Mouse (Mus musculus): ENCODE results near the gene Nipsnap2. TPM values are rescaled to one million over a fixed set of nuclear protein-coding genes. Genes with fewer than 3 reads are reported as not detected.

Nipsnap2 gene
- polyA plus RNA-seq, 1 experiment from 2014 or later, result 74.3 TPM

Other genes starting within 250 kb of the Nipsnap2 start
- gene Sfswap, start 223.8 kb upstream of the Nipsnap2 start, polyA plus RNA-seq (2016; fragmentation: Nextera tagmentation; extraction: Ambion mirVana), result 39.8 and 46.3 TPM in 2 replicates
- gene Mmp17, start 140.9 kb upstream of the Nipsnap2 start, polyA plus RNA-seq (2016; fragmentation: Nextera tagmentation; extraction: Ambion mirVana), result 4.3 and 4.8 TPM in 2 replicates
- gene Zfp11, start 55.0 kb upstream of the Nipsnap2 start, polyA plus RNA-seq (2016; fragmentation: Nextera tagmentation; extraction: Ambion mirVana), result 6.5 and 6.8 TPM in 2 replicates
- not detected in 2 replicates for gene Sept14, start 16.6 kb upstream of the Nipsnap2 start, polyA plus RNA-seq (2016; fragmentation: Nextera tagmentation; extraction: Ambion mirVana)
- gene Mrps17, start 9.6 kb upstream of the Nipsnap2 start, polyA plus RNA-seq (2016; fragmentation: Nextera tagmentation; extraction: Ambion mirVana), result 183 and 185 TPM in 2 replicates
- gene Psph, start 62.4 kb downstream of the Nipsnap2 start, polyA plus RNA-seq (2016; fragmentation: Nextera tagmentation; extraction: Ambion mirVana), result 40.2 and 40.5 TPM in 2 replicates
- 46.6 and 47.5 TPM in 2 replicates for gene Sumf2, start 121.9 kb downstream of the Nipsnap2 start, polyA plus RNA-seq (2016; fragmentation: Nextera tagmentation; extraction: Ambion mirVana)
- gene Chchd2, start 162.4 kb downstream of the Nipsnap2 start, polyA plus RNA-seq (2016; fragmentation: Nextera tagmentation; extraction: Ambion mirVana), result 1,092 and 1,098 TPM in 2 replicates
- gene Zbed5, start 170.7 kb downstream of the Nipsnap2 start, polyA plus RNA-seq (2016; fragmentation: Nextera tagmentation; extraction: Ambion mirVana), result 6.2 and 6.7 TPM in 2 replicates
- 0.10 and 0.26 TPM in 2 replicates for gene Phkg1, start 173.5 kb downstream of the Nipsnap2 start, polyA plus RNA-seq (2016; fragmentation: Nextera tagmentation; extraction: Ambion mirVana)
- 3.5 and 4.3 TPM in 2 replicates for gene Nupr1l, start 183.5 kb downstream of the Nipsnap2 start, polyA plus RNA-seq (2016; fragmentation: Nextera tagmentation; extraction: Ambion mirVana)
- 32.1 and 32.4 TPM in 2 replicates for gene Vkorc1l1, start 216.9 kb downstream of the Nipsnap2 start, polyA plus RNA-seq (2016; fragmentation: Nextera tagmentation; extraction: Ambion mirVana)